Mouse (Mus musculus): ENCODE data around the gene Dhrs7.

DNA sequence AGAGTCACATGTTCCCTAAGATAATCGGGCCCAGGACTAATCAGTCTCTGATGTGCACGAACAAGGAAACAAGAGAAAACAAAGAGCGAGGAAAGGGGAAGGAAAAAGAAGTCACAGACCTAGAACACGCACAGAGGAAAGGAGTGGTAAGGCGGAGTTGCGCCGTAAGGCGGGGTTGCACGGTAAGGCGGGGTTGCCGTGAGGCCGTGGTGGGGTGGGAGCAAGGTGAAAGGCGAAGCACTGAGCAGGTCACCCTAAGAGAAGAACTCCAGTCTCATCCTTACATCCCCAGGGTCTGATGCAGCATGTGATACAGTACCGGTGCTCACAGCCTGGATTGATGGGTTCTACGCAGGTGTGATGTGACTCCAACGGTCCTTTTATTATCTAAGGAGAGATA is 8.9 kb downstream of the Dhrs7 start:
- TF ChIP-seq CTCF (IDR thresholded peaks at IDR 0.05) (no peak), POLR2A (IDR thresholded peaks at IDR 0.05; ENCODE audit: insufficient read depth, low read depth, low read length) (no peak)
